Mouse (Mus musculus) inflammation-experienced regulatory T-cells (primary cell): ENCODE results near the gene Gm28168. TPM values are rescaled to one million over a fixed set of nuclear protein-coding genes. Genes with fewer than 3 reads are reported as not detected.

Experiments
- polyA plus RNA-seq, 2 experiments: library from polyadenylated mRNA; unstranded; fragments of 100-300 nt; shearing (Covaris generic); gene quantifications; one replicate each; pipeline ENCODE4 v1.2.1; 2017

The Gm28168 gene
- not detected for polyA plus RNA-seq

GRCm38 (mm10) chr1:117927715-117928114 lies at the start of gene Gm28168:
TSS of gene Gm28168 (plus strand) at chr1:117928015.

GRCm38 (mm10) chr1:117965639-117966038 lies 37.8 kb downstream of the Gm28168 start, which contains the start of gene Gm7145:
TSS of gene Gm7145 (plus strand) at chr1:117965939.

Other genes starting within 250 kb of the Gm28168 start
- gene Gm28363, start 230.9 kb upstream of the Gm28168 start, polyA plus RNA-seq = under 1 TPM in 1 of 2 experiments, not detected in 1; 0.59 TPM
- under 1 TPM; 0.17 to 0.84 TPM for gene B020011L13Rik, start 146.9 kb upstream of the Gm28168 start, polyA plus RNA-seq
- not detected for gene Gm28360, start 97.9 kb upstream of the Gm28168 start, polyA plus RNA-seq
- gene Gm7145, start 37.9 kb downstream of the Gm28168 start, polyA plus RNA-seq = not detected
- gene Gm29106, start 248.5 kb downstream of the Gm28168 start, polyA plus RNA-seq = under 1 TPM in 1 of 2 experiments, not detected in 1; 0.06 TPM